Mouse (Mus musculus) intestine, embryonic 14.5 days (tissue): Measurements from ENCODE around the gene Adcy9. TPM values are rescaled to one million over a fixed set of nuclear protein-coding genes. Genes with fewer than 3 reads are reported as not detected.

Experiments
- ATAC-seq: fragments of 200-750 bp; cut with Nextera tagmentation; replicated peaks from 2 replicates; pipeline ENCODE4 v1.8.0; 2017; ENCODE audit warnings: low read depth, moderate number of reproducible peaks, moderate TSS enrichment, moderate library complexity; ENCODE audit not compliant: low FRiP score, low TSS enrichment
- DNase-seq: peaks from one replicate; pipeline ENCODE4 v3.0.0-alpha.2; 2018; ENCODE audit warnings: low spot score
- H3K27ac ChIP-seq: fragments of 300-500 bp; sonication (generic); 2 replicates; pipeline ENCODE4 v1.5.1; 2014; ENCODE audit warnings: low read depth, mild to moderate bottlenecking, control low read depth
- H3K27me3 ChIP-seq: fragments of 300-500 bp; sonication (generic); replicated peaks from 2 replicates; pipeline ENCODE4 v1.6.1; 2014; ENCODE audit warnings: low read length, control low read depth; ENCODE audit not compliant: control insufficient read depth, insufficient read depth
- H3K36me3 ChIP-seq: fragments of 300-500 bp; sonication (generic); 2 replicates; pipeline ENCODE4 v1.6.1; 2014; ENCODE audit warnings: low read length, control low read depth; ENCODE audit not compliant: control insufficient read depth, insufficient read depth
- H3K4me1 ChIP-seq: fragments of 300-500 bp; sonication (generic); replicated peaks from 2 replicates; pipeline ENCODE4 v1.6.1; 2014; ENCODE audit warnings: low read length, control low read depth, mixed read lengths; ENCODE audit not compliant: control insufficient read depth, insufficient read depth
- H3K4me2 ChIP-seq: fragments of 300-500 bp; sonication (generic); 2 replicates; pipeline ENCODE4 v1.6.1; 2014; ENCODE audit warnings: low read length
- H3K4me3 ChIP-seq: fragments of 300-500 bp; sonication (generic); 2 replicates; pipeline ENCODE4 v1.5.1; 2014; ENCODE audit warnings: low read depth, low read length, control low read depth, mixed read lengths
- H3K9ac ChIP-seq: fragments of 300-500 bp; sonication (generic); 2 replicates; pipeline ENCODE4 v1.6.1; 2014; ENCODE audit warnings: mild to moderate bottlenecking, low read length
- H3K9me3 ChIP-seq: fragments of 300-500 bp; sonication (generic); 2 replicates; pipeline ENCODE4 v1.6.1; 2016; ENCODE audit warnings: low read length, control low read depth; ENCODE audit not compliant: control insufficient read depth
- WGBS: fragments of 180-500 bp; shearing (Covaris S2); extraction: QIAGEN DNeasy Blood & Tissue Kit; methylation state at CpG from one replicate; pipeline ENCODE4 v1.1.7; 2014; 5-methylcytosine and 5-hydroxymethylcytosine counted together
- polyA plus RNA-seq: library from polyadenylated mRNA; unstranded; fragments of >200 nt; fragmentation: Nextera tagmentation; extraction: Ambion mirVana; gene quantifications from 2 replicates; pipeline ENCODE4 v1.2.1, GENCODE M21; 2014

Gene Adcy9
- polyA plus RNA-seq, 1 experiment from 2014 or later, result 1.6 TPM

- WGBS, result 61% methylated on average over 4 of the region's 4 CpGs
Observed at GRCm38 (mm10) chr16:4381487-4381886, 38.8 kb downstream of the Adcy9 start.

GRCm38 (mm10) chr16:4378788-4379187, 41.5 kb downstream of the Adcy9 start:
- Histone ChIP-seq H3K9me3 (no peaks in the 10 kb centered on the region), H3K9ac (no peak overlapping the region), H3K27ac (no peak overlapping the region), H3K36me3 (no peaks in the 10 kb centered on the region), H3K4me2 (no peak overlapping the region), H3K27me3 (no peaks in the 10 kb centered on the region), H3K4me3 (no peak overlapping the region), H3K4me1 (no peaks in the 10 kb centered on the region)
- 64% methylated on average over 1 of the region's 1 CpGs for WGBS
- DNase-seq, result no peak
- no peak for ATAC-seq

More at GRCm38 (mm10) chr16:4381487-4381886, 38.8 kb downstream of the Adcy9 start:
- no peaks in the 10 kb centered on the region for H3K4me1 ChIP-seq
- H3K4me2 ChIP-seq, result no peak overlapping the region
- no peaks in the 10 kb centered on the region for H3K36me3 ChIP-seq
- DNase-seq, result no peak
- H3K27me3 ChIP-seq, result no peaks in the 10 kb centered on the region
- no peak overlapping the region for H3K9ac ChIP-seq
- no peak overlapping the region for H3K27ac ChIP-seq
- H3K4me3 ChIP-seq, result no peak overlapping the region
- H3K9me3 ChIP-seq, result no peaks in the 10 kb centered on the region
- ATAC-seq, result no peak

- 79% methylated on average over 5 of the region's 5 CpGs for WGBS
- DNase-seq (no peak), ATAC-seq (no peak)
- Histone ChIP-seq H3K27me3 (no peaks in the 10 kb centered on the region), H3K36me3 (no peaks in the 10 kb centered on the region), H3K9me3 (no peaks in the 10 kb centered on the region), H3K9ac (no peak overlapping the region), H3K4me3 (no peak overlapping the region), H3K4me1 (no peaks in the 10 kb centered on the region), H3K4me2 (no peak overlapping the region), H3K27ac (no peak overlapping the region)
Observed at GRCm38 (mm10) chr16:4377556-4377955, 42.7 kb downstream of the Adcy9 start.

- no peak overlapping the region for H3K4me3 ChIP-seq
- no peaks in the 10 kb centered on the region for H3K4me1 ChIP-seq
- H3K4me2 ChIP-seq, result no peak overlapping the region
- WGBS, result 87% methylated on average over 7 of the region's 7 CpGs
- DNase-seq (no peak), ATAC-seq (no peak)
- H3K9ac ChIP-seq, result no peak overlapping the region
- no peaks in the 10 kb centered on the region for H3K36me3 ChIP-seq
- no peak overlapping the region for H3K27ac ChIP-seq
- no peaks in the 10 kb centered on the region for H3K27me3 ChIP-seq
- H3K9me3 ChIP-seq, result no peaks in the 10 kb centered on the region
Observed at GRCm38 (mm10) chr16:4374780-4375380, 45.4 kb downstream of the Adcy9 start.

GRCm38 (mm10) chr16:4374270-4374669, 46.0 kb downstream of the Adcy9 start:
- no peaks in the 10 kb centered on the region for H3K36me3 ChIP-seq
- WGBS, result 79% methylated on average over 5 of the region's 5 CpGs
- ATAC-seq (no peak), DNase-seq (no peak)
- H3K9me3 ChIP-seq, result no peaks in the 10 kb centered on the region
- H3K9ac ChIP-seq, result no peak overlapping the region
- H3K4me2 ChIP-seq, result no peak overlapping the region
- H3K27me3 ChIP-seq, result no peaks in the 10 kb centered on the region
- no peak overlapping the region for H3K27ac ChIP-seq
- no peak overlapping the region for H3K4me3 ChIP-seq
- no peaks in the 10 kb centered on the region for H3K4me1 ChIP-seq

- no peak overlapping the region for H3K4me2 ChIP-seq
- H3K9ac ChIP-seq, result no peak overlapping the region
- DNase-seq (no peak), ATAC-seq (no peak)
- no peaks in the 10 kb centered on the region for H3K36me3 ChIP-seq
- H3K27me3 ChIP-seq, result no peaks in the 10 kb centered on the region
- 70% methylated on average over 2 of the region's 2 CpGs for WGBS
- 0 out of 2 replicates have a peak, but pooled peaks cover 4% of the 10 kb centered on the region for H3K4me1 ChIP-seq
- no peak overlapping the region for H3K27ac ChIP-seq
- H3K9me3 ChIP-seq, result no peaks in the 10 kb centered on the region
- no peak overlapping the region for H3K4me3 ChIP-seq
Observed at GRCm38 (mm10) chr16:4371039-4371438, 49.3 kb downstream of the Adcy9 start.

- H3K9me3 ChIP-seq, result no peaks in the 10 kb centered on the region
- H3K9ac ChIP-seq, result no peak overlapping the region
- 84% methylated on average over 10 of the region's 10 CpGs for WGBS
- no peak overlapping the region for H3K4me2 ChIP-seq
- H3K4me3 ChIP-seq, result no peak overlapping the region
- H3K27ac ChIP-seq, result no peak overlapping the region
- DNase-seq (no peak), ATAC-seq (no peak)
- H3K36me3 ChIP-seq, result no peaks in the 10 kb centered on the region
- no peaks in the 10 kb centered on the region for H3K27me3 ChIP-seq
- H3K4me1 ChIP-seq, result 0 out of 2 replicates have a peak, but pooled peaks cover 4% of the 10 kb centered on the region
Observed at GRCm38 (mm10) chr16:4370141-4370541, 50.2 kb downstream of the Adcy9 start.

- ATAC-seq (no peak), DNase-seq (no peak)
- H3K4me1 ChIP-seq, result 0 out of 2 replicates have a peak, but pooled peaks cover 4% of the 10 kb centered on the region
- H3K27ac ChIP-seq, result no peak overlapping the region
- no peaks in the 10 kb centered on the region for H3K9me3 ChIP-seq
- H3K9ac ChIP-seq, result no peak overlapping the region
- no peaks in the 10 kb centered on the region for H3K27me3 ChIP-seq
- no peak overlapping the region for H3K4me2 ChIP-seq
- no peak overlapping the region for H3K4me3 ChIP-seq
- 49% methylated on average over 3 of the region's 3 CpGs for WGBS
- no peaks in the 10 kb centered on the region for H3K36me3 ChIP-seq
Observed at GRCm38 (mm10) chr16:4367930-4368329, 52.4 kb downstream of the Adcy9 start.

- 86% methylated on average over 1 of the region's 1 CpGs for WGBS
Observed at GRCm38 (mm10) chr16:4367291-4367690, 53.0 kb downstream of the Adcy9 start.

More at GRCm38 (mm10) chr16:4367291-4367690, 53.0 kb downstream of the Adcy9 start:
- Histone ChIP-seq H3K4me3 (no peak overlapping the region), H3K36me3 (no peaks in the 10 kb centered on the region), H3K4me2 (no peak overlapping the region), H3K9ac (no peak overlapping the region), H3K27me3 (no peaks in the 10 kb centered on the region), H3K9me3 (no peaks in the 10 kb centered on the region), H3K4me1 (0 out of 2 replicates have a peak, but pooled peaks cover 4% of the 10 kb centered on the region), H3K27ac (no peak overlapping the region)
- ATAC-seq (no peak), DNase-seq (no peak)
